Mouse (Mus musculus) olfactory bulb, adult 2 months (tissue): Measurements from ENCODE around the gene Cox7a1.

ENCODE experiments used
- CTCF ChIP-seq: fragments of 200-500 bp; IDR thresholded peaks from 2 replicates; pipeline ENCODE4 v1.5.1; 2012; ENCODE audit warnings: low read depth, mild to moderate bottlenecking, low read length, moderate library complexity; ENCODE audit not compliant: insufficient read depth
- POLR2A ChIP-seq: fragments of 200-500 bp; IDR thresholded peaks from 2 replicates; pipeline ENCODE4 v1.6.1; 2012; ENCODE audit warnings: mild to moderate bottlenecking, low read depth, low read length, moderate library complexity; ENCODE audit not compliant: insufficient read depth

DNA sequence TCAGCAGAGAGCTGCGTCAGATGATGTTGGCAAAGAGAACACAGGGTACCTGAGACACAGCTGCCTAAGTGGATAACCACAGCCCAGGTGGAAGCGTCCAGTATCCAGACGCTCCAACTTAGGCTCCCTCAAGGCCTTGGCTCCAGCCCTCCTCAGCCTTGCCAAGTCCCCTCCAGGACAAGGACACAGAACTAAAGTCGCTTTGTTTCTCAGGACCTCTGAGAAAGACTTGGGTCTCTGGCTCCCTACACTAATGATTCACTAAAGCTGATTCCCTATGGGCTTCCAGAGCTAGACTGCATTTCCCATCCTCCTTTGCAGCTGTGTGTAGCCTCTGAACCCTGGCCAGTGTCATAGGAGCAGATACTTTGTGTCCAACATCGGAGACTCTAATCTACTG is 16.3 kb downstream of the Cox7a1 start:
- no peak for TF ChIP-seq CTCF
- TF ChIP-seq POLR2A = no peak
